Mouse (Mus musculus): ENCODE measurements around the gene Tnik. TPM values are rescaled to one million over a fixed set of nuclear protein-coding genes. Genes with fewer than 3 reads are reported as not detected.

The Tnik gene
- total RNA-seq (2022): 10 to 100 TPM; 13.6 to 28.1 (median 19.6) TPM

- peak; percentile 71 for DNase-seq
These were observed at the start of gene Tnik for GRCm38 (mm10) chr3:28263002-28263947. Gene Tnik, plus strand, starts transcription at chr3:28263214.

GRCm38 (mm10) chr3:28214886-28215311, 48.1 kb upstream of the Tnik start:
- DNase-seq: no peak

GRCm38 (mm10) chr3:28217001-28217400, 46.0 kb upstream of the Tnik start:
- no peak for DNase-seq

GRCm38 (mm10) chr3:28219533-28219932, 43.5 kb upstream of the Tnik start:
- DNase-seq: no peak

- DNase-seq: no peak
These were observed 43.0 kb upstream of the Tnik start for GRCm38 (mm10) chr3:28219964-28220363.

- DNase-seq: no peak
These were observed 38.3 kb upstream of the Tnik start for GRCm38 (mm10) chr3:28224437-28225356.

GRCm38 (mm10) chr3:28225357-28225905, 37.6 kb upstream of the Tnik start:
- no peak for DNase-seq

- no peak for DNase-seq
These were observed 36.8 kb upstream of the Tnik start for GRCm38 (mm10) chr3:28226181-28226580.

GRCm38 (mm10) chr3:28228930-28229329, 34.1 kb upstream of the Tnik start:
- DNase-seq: no peak

- DNase-seq: no peak
These were observed 33.5 kb upstream of the Tnik start for GRCm38 (mm10) chr3:28229503-28229902.

- DNase-seq: no peak
These were observed 30.1 kb upstream of the Tnik start for GRCm38 (mm10) chr3:28232885-28233284.

- no peak for DNase-seq
These were observed 28.8 kb upstream of the Tnik start for GRCm38 (mm10) chr3:28234179-28234578.

GRCm38 (mm10) chr3:28236689-28237088, 26.3 kb upstream of the Tnik start:
- DNase-seq: no peak

- DNase-seq: no peak
These were observed 24.9 kb upstream of the Tnik start for GRCm38 (mm10) chr3:28238136-28238535.

GRCm38 (mm10) chr3:28242561-28242960, 20.5 kb upstream of the Tnik start:
- no peak for DNase-seq

GRCm38 (mm10) chr3:28244244-28244890, 18.6 kb upstream of the Tnik start:
- DNase-seq: no peak

GRCm38 (mm10) chr3:28248255-28248957, 14.6 kb upstream of the Tnik start:
- no peak for DNase-seq

- DNase-seq: no peak
These were observed 7.3 kb upstream of the Tnik start for GRCm38 (mm10) chr3:28255711-28256110.

- DNase-seq: peak; percentile 68
These were observed 528 bp upstream of the Tnik start for GRCm38 (mm10) chr3:28262371-28263001.

GRCm38 (mm10) chr3:28263948-28264840, 1.2 kb downstream of the Tnik start:
- peak; percentile 14 for DNase-seq

Measured in adrenal gland, adult 8-10 months (tissue).